Mouse (Mus musculus) CH12.LX (cell line): Measurements from ENCODE around the gene Gse1.

Source experiments
- CTCF ChIP-seq, 2 experiments: IDR thresholded peaks in 1 of 2; conservative IDR thresholded peaks in 1 of 2; 2 replicates each; pipeline ENCODE4 v1.5.1; 2011 to 2012; ENCODE audit warnings: low read depth in 2 of 2, low read length in 2 of 2, improper control_type of control experiment in 1 of 2, inconsistent platforms in 1 of 2, mild to moderate bottlenecking in 1 of 2, moderate library complexity in 1 of 2
- JUND ChIP-seq: conservative IDR thresholded peaks from 2 replicates; pipeline ENCODE4 v1.6.1; 2011; ENCODE audit warnings: low read depth, low read length, improper control_type of control experiment
- KAT2A ChIP-seq: IDR thresholded peaks from 2 replicates; pipeline ENCODE4 v1.6.1; 2012; ENCODE audit warnings: low read length, improper control_type of control experiment, inconsistent platforms; ENCODE audit not compliant: insufficient replicate concordance
- NELFE ChIP-seq: IDR thresholded peaks from 2 replicates; pipeline ENCODE4 v1.6.1; 2011; ENCODE audit warnings: low read depth, low read length, improper control_type of control experiment
- PAX5 ChIP-seq: IDR thresholded peaks from 2 replicates; pipeline ENCODE4 v1.6.1; 2012; ENCODE audit warnings: low read length, inconsistent platforms, mixed read lengths
- POLR2A ChIP-seq: IDR thresholded peaks from 2 replicates; pipeline ENCODE4 v1.6.1; 2011; ENCODE audit warnings: low read depth, mild to moderate bottlenecking, improper control_type of control experiment, low read length
- POLR2AphosphoS2 ChIP-seq: IDR thresholded peaks from 2 replicates; pipeline ENCODE4 v1.6.1; 2011; ENCODE audit warnings: low read depth, low read length, improper control_type of control experiment
- SMC3 ChIP-seq: IDR thresholded peaks from 2 replicates; pipeline ENCODE4 v1.6.1; 2011; ENCODE audit warnings: low read depth, low read length, improper control_type of control experiment

DNA sequence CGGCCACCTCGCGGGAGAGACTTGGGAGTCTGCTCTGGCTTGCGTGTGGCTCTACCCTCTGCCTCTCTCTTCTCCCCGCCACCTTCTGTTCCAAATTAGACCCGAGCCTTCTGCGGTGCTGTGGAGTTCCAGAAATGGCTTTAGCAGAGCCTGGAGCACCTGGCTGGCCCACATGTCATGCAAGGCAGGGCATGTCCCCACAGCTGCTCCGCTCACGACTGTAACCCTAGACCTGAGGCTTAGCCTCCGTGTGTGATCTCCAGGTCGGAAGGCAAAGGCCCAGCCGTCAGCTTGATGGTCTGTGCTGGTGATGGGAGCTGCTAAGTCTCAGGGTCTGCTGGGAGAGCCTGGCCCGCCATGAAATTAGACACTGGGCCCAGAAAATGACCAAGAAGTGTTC, 30.9 kb downstream of the Gse1 start:
- no peak for TF ChIP-seq PAX5
- no peak for TF ChIP-seq SMC3
- no peak for TF ChIP-seq CTCF (conservative IDR thresholded peaks at IDR 0.05 in 1 of 2, IDR thresholded peaks at IDR 0.05 in 1 of 2; ENCODE audit: low read depth in 2 of 2, low read length in 2 of 2)
- no peak for TF ChIP-seq POLR2A
- no peak for TF ChIP-seq KAT2A
- no peak for TF ChIP-seq JUND
- TF ChIP-seq NELFE: no peak
- no peak for TF ChIP-seq POLR2AphosphoS2
